Mouse (Mus musculus): ENCODE results near the gene Prr14. TPM values are rescaled to one million over a fixed set of nuclear protein-coding genes. Genes with fewer than 3 reads are reported as not detected.
"Not testable (repeated sequence)": the region's sequence is repeated elsewhere in the genome, so short reads cannot be mapped to it uniquely, and the experiment has no call there.

Prr14 gene
- polyA plus RNA-seq, 1 experiment from 2014 or later, result 40.4 TPM

GRCm38 (mm10) chr7:127488364-127488763 is 29.0 kb downstream of the Prr14 start:
- not testable (repeated sequence) for H3K27ac ChIP-seq; H3K27me3 ChIP-seq; H3K4me3 ChIP-seq; H3K4me2 ChIP-seq; H3K9ac ChIP-seq; ATAC-seq (ENCODE audit: borderline replicate concordance, extremely low read depth, low FRiP score, low TSS enrichment); H3K9me3 ChIP-seq; H3K4me1 ChIP-seq
- WGBS, result 73% methylated on average over 5 of the region's 5 CpGs
- H3K36me3 ChIP-seq, result peaks cover 83% of the 10 kb centered on the region

GRCm38 (mm10) chr7:127489982-127490381 is 30.6 kb downstream of the Prr14 start:
- H3K27ac ChIP-seq, result no peak overlapping the region
- H3K4me2 ChIP-seq, result no peak overlapping the region
- H3K4me1 ChIP-seq, result no peaks in the 10 kb centered on the region
- H3K4me3 ChIP-seq, result no peak overlapping the region
- no peak overlapping the region for H3K9ac ChIP-seq
- no peaks in the 10 kb centered on the region for H3K9me3 ChIP-seq
- peaks cover 67% of the 10 kb centered on the region for H3K36me3 ChIP-seq
- ATAC-seq (ENCODE audit: borderline replicate concordance, extremely low read depth, low FRiP score, low TSS enrichment), result no peak
- H3K27me3 ChIP-seq, result no peaks in the 10 kb centered on the region
- 93% methylated on average over 7 of the region's 7 CpGs for WGBS

GRCm38 (mm10) chr7:127491846-127492245 is 32.4 kb downstream of the Prr14 start:
- no peak overlapping the region for H3K9ac ChIP-seq
- no peak overlapping the region for H3K27ac ChIP-seq
- H3K9me3 ChIP-seq, result no peaks in the 10 kb centered on the region
- H3K27me3 ChIP-seq, result no peaks in the 10 kb centered on the region
- peaks cover 50% of the 10 kb centered on the region for H3K36me3 ChIP-seq
- H3K4me2 ChIP-seq, result no peak overlapping the region
- 73% methylated on average over 3 of the region's 3 CpGs for WGBS
- no peaks in the 10 kb centered on the region for H3K4me1 ChIP-seq
- no peak overlapping the region for H3K4me3 ChIP-seq
- no peak for ATAC-seq (ENCODE audit: borderline replicate concordance, extremely low read depth, low FRiP score, low TSS enrichment)

- Histone ChIP-seq H3K9ac (no peak overlapping the region), H3K4me1 (no peaks in the 10 kb centered on the region), H3K27me3 (no peaks in the 10 kb centered on the region), H3K9me3 (no peaks in the 10 kb centered on the region), H3K4me2 (no peak overlapping the region), H3K4me3 (no peak overlapping the region), H3K36me3 (peaks cover 25% of the 10 kb centered on the region), H3K27ac (no peak overlapping the region)
- ATAC-seq (ENCODE audit: borderline replicate concordance, extremely low read depth, low FRiP score, low TSS enrichment), result no peak
Measured at GRCm38 (mm10) chr7:127494648-127495047, 35.2 kb downstream of the Prr14 start.

- no peak overlapping the region for H3K4me2 ChIP-seq
- no peak for ATAC-seq (ENCODE audit: borderline replicate concordance, extremely low read depth, low FRiP score, low TSS enrichment)
Measured at GRCm38 (mm10) chr7:127497382-127497781, 38.0 kb downstream of the Prr14 start.

GRCm38 (mm10) chr7:127498407-127498806 is 39.0 kb downstream of the Prr14 start:
- Histone ChIP-seq H3K4me1 (no peaks in the 10 kb centered on the region), H3K27ac (no peak overlapping the region), H3K9ac (no peak overlapping the region), H3K27me3 (no peaks in the 10 kb centered on the region), H3K36me3 (no peaks in the 10 kb centered on the region), H3K9me3 (no peaks in the 10 kb centered on the region), H3K4me2 (no peak overlapping the region), H3K4me3 (no peak overlapping the region)
- 0 out of 2 replicates have a peak, but pooled peaks have one; percentile 23 for ATAC-seq (ENCODE audit: borderline replicate concordance, extremely low read depth, low FRiP score, low TSS enrichment)
- WGBS, result 45% methylated on average over 3 of the region's 3 CpGs

More at GRCm38 (mm10) chr7:127497382-127497781, 38.0 kb downstream of the Prr14 start:
- H3K27me3 ChIP-seq, result no peaks in the 10 kb centered on the region
- H3K36me3 ChIP-seq, result no peaks in the 10 kb centered on the region
- H3K4me1 ChIP-seq, result no peaks in the 10 kb centered on the region
- no peak overlapping the region for H3K4me3 ChIP-seq
- no peak overlapping the region for H3K9ac ChIP-seq
- H3K27ac ChIP-seq, result no peak overlapping the region
- WGBS, result 61% methylated on average over 2 of the region's 2 CpGs
- H3K9me3 ChIP-seq, result no peaks in the 10 kb centered on the region

GRCm38 (mm10) chr7:127508291-127508690 is 48.9 kb downstream of the Prr14 start:
- 98% methylated on average over 3 of the region's 3 CpGs for WGBS
- H3K4me2 ChIP-seq, result no peak overlapping the region
- no peak overlapping the region for H3K9ac ChIP-seq
- ATAC-seq (ENCODE audit: borderline replicate concordance, extremely low read depth, low FRiP score, low TSS enrichment), result no peak
- no peaks in the 10 kb centered on the region for H3K27me3 ChIP-seq
- no peaks in the 10 kb centered on the region for H3K36me3 ChIP-seq
- H3K4me3 ChIP-seq, result no peak overlapping the region
- H3K9me3 ChIP-seq, result no peaks in the 10 kb centered on the region
- H3K4me1 ChIP-seq, result peaks cover 8% of the 10 kb centered on the region; the same call in 1 of the 2 replicates
- H3K27ac ChIP-seq, result no peak overlapping the region

GRCm38 (mm10) chr7:127509830-127510229 is 50.4 kb downstream of the Prr14 start:
- H3K4me2 ChIP-seq; H3K9me3 ChIP-seq; H3K27me3 ChIP-seq; H3K36me3 ChIP-seq; H3K27ac ChIP-seq; H3K9ac ChIP-seq; ATAC-seq (ENCODE audit: borderline replicate concordance, extremely low read depth, low FRiP score, low TSS enrichment); H3K4me3 ChIP-seq: not testable (repeated sequence)
- peaks cover 16% of the 10 kb centered on the region for H3K4me1 ChIP-seq
- 81% methylated on average over 3 of the region's 4 CpGs for WGBS

- H3K9me3 ChIP-seq, result no peaks in the 10 kb centered on the region
- H3K4me1 ChIP-seq, result peaks cover 16% of the 10 kb centered on the region
- ATAC-seq (ENCODE audit: borderline replicate concordance, extremely low read depth, low FRiP score, low TSS enrichment), result no peak
- H3K9ac ChIP-seq, result peak overlapping the region; percentile 95; the same call in 1 of the 2 replicates
- peak overlapping the region; percentile 75 for H3K4me3 ChIP-seq
- H3K36me3 ChIP-seq, result peaks cover 10% of the 10 kb centered on the region
- peak overlapping the region; percentile 70 for H3K4me2 ChIP-seq
- WGBS, result 18% methylated on average over 8 of the region's 8 CpGs
- H3K27ac ChIP-seq, result peak overlapping the region; percentile 99
- no peaks in the 10 kb centered on the region for H3K27me3 ChIP-seq
Measured at GRCm38 (mm10) chr7:127511241-127511640, 51.8 kb downstream of the Prr14 start.

- H3K4me2 ChIP-seq, result peak within 1 kb of the TSS; percentile 70
- no peaks in the 10 kb centered on the region for H3K27me3 ChIP-seq
- H3K4me3 ChIP-seq, result peak within 1 kb of the TSS; percentile 75
- H3K36me3 ChIP-seq, result peaks cover 16% of the 10 kb centered on the region
- 0% methylated on average over 37 of the region's 37 CpGs for WGBS
- peaks cover 16% of the 10 kb centered on the region for H3K4me1 ChIP-seq
- no peaks in the 10 kb centered on the region for H3K9me3 ChIP-seq
- H3K27ac ChIP-seq, result peak within 1 kb of the TSS; percentile 99
- ATAC-seq (ENCODE audit: borderline replicate concordance, extremely low read depth, low FRiP score, low TSS enrichment), result peak; percentile 97
- H3K9ac ChIP-seq, result peak within 1 kb of the TSS; percentile 95
Measured at GRCm38 (mm10) chr7:127511808-127512230, 52.4 kb downstream of the Prr14 start, which contains the start of gene Srcap. Gene Srcap, plus strand, starts transcription at chr7:127511983.

GRCm38 (mm10) chr7:127512231-127513015 is 53.0 kb downstream of the Prr14 start:
- under 1% methylated on average over 61 of the region's 93 CpGs for WGBS
- peaks cover 16% of the 10 kb centered on the region for H3K4me1 ChIP-seq
- no peaks in the 10 kb centered on the region for H3K9me3 ChIP-seq
- H3K27me3 ChIP-seq, result no peaks in the 10 kb centered on the region
- H3K9ac ChIP-seq, result peak overlapping the region; percentile 95
- H3K4me3 ChIP-seq, result peak overlapping the region; percentile 75
- H3K36me3 ChIP-seq, result peaks cover 22% of the 10 kb centered on the region
- peak overlapping the region; percentile 70 for H3K4me2 ChIP-seq
- peak overlapping the region; percentile 99 for H3K27ac ChIP-seq
- ATAC-seq (ENCODE audit: borderline replicate concordance, extremely low read depth, low FRiP score, low TSS enrichment), result peak; percentile 92

- Histone ChIP-seq H3K4me1 (peaks cover 16% of the 10 kb centered on the region), H3K36me3 (peaks cover 28% of the 10 kb centered on the region), H3K4me3 (peak overlapping the region; percentile 75), H3K9me3 (no peaks in the 10 kb centered on the region), H3K27me3 (no peaks in the 10 kb centered on the region), H3K4me2 (peak overlapping the region; percentile 70), H3K27ac (peak overlapping the region; percentile 99), H3K9ac (peak overlapping the region; percentile 95; the same call in 1 of the 2 replicates)
- whole genome bisulfite sequencing, result 16% methylated on average over 8 of the region's 8 CpGs
- ATAC-seq (ENCODE audit: borderline replicate concordance, extremely low read depth, low FRiP score, low TSS enrichment), result no peak
Measured at GRCm38 (mm10) chr7:127513016-127513390, 53.6 kb downstream of the Prr14 start.

Data from lung, embryonic 15.5 days (tissue).